Mouse (Mus musculus) ovary, postnatal 10 days (tissue): ENCODE measurements around the gene 4933412E24Rik.

Source experiments
- DNase-seq: peaks from one replicate; pipeline ENCODE4 v3.0.0; 2022; ENCODE audit warnings: low spot score

The 4933412E24Rik gene

DNA sequence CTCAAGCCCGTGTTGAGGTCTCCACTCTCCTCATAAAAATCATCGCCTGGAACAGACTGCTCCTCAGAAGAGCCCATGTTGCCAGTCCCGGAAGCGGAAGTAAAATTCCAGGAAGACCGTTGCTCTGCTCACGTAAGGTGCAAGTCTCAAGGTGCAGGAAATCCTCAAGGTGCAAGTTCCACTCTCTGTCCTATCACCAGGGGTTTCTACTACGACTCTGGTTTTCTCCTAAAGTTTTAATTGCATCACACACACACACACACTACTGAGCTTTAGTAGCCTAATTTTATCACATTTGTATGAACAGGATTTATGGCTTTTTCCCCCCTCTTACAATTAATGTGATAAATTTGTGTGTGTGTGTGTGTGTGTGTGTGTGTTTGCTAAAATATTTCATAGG lies at the start of gene 4933412E24Rik:
TSS of gene 4933412E24Rik (minus strand) at position 101 of the 400 bp plus-strand sequence.
- DNase-seq = no peak

GRCm38 (mm10) chr15:60030728-60031127 lies 14.3 kb upstream of the 4933412E24Rik start:
- DNase-seq = no peak

- no peak for DNase-seq
These were observed 4.8 kb upstream of the 4933412E24Rik start for GRCm38 (mm10) chr15:60021256-60021655.

DNA sequence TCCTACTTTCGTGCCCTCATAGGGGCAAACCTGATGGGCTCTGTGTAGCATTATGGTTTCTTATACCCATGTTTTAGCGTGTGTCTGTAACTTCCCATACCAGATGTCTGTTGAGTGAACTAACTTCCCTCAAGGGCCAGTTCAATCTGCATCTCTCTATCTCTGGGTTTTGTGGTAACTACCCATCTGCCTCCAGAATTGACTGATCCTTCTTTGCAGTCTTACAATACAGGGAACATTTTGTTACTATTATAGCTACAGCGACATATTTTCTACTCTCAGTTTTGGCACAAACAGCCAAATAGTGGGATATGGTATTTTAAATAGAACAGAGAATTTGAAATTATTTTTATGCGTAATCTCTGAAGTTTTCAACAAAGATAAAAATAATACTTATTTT lies 6.2 kb downstream of the 4933412E24Rik start:
- no peak for DNase-seq

- DNase-seq = no peak
These were observed 6.8 kb downstream of the 4933412E24Rik start for GRCm38 (mm10) chr15:60009610-60010009.

DNA sequence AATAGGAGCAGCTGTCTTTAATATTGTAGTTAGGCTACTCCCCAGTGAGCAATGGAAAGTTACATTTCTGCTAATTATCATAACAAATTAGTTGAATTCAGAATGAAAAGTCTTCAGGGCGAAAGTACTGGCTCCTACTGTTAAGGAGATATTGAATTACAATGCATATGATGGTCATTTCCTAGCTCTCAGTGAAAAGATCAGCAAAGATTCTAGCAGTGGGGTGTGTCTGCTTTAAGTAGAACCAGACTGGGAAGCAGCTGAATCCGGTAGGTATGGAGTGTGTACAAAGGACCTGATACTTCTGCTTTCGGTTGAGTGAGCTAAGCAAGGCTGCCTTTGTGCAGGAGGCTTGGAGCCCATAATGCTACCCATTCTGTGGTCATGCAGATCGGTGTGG lies 32.6 kb downstream of the 4933412E24Rik start:
- no peak for DNase-seq

DNA sequence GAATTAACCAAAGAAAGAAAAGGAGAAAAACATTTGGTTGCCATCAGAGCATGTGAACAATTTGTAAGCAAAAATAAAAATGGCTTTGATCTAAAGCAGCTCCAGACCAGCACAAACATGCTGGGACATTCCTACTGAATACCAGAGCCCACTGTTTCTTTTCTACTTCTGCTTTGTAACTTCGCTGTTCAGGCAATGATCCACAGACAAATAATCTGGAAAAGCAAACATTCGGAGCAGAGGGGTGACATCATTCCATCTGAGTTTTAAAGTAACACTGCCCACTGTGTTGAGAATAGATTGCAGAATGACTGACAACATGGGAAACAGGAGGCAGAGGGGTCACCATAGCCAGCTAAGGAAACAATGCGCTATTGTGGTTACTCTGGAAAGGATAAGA lies 41.1 kb downstream of the 4933412E24Rik start:
- DNase-seq = no peak

DNA sequence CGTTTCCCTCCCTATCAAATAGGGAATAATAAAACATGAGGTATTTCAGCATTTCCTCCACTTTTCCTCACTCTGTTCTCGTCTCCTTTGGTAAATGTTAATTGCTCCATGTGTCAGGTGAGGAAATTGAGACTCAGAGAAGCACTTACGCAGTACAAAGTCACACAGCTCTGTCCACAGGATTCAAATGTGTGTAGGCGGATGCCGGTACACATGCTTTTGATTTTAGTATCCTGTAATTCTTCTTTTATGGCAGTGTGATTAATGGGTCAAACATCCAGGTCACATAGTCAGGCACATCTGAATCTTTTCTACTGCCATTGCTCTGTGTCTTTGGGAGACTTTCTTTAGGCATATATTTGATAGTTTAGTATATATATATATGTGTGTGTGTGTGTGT lies 41.8 kb downstream of the 4933412E24Rik start:
- no peak for DNase-seq

DNA sequence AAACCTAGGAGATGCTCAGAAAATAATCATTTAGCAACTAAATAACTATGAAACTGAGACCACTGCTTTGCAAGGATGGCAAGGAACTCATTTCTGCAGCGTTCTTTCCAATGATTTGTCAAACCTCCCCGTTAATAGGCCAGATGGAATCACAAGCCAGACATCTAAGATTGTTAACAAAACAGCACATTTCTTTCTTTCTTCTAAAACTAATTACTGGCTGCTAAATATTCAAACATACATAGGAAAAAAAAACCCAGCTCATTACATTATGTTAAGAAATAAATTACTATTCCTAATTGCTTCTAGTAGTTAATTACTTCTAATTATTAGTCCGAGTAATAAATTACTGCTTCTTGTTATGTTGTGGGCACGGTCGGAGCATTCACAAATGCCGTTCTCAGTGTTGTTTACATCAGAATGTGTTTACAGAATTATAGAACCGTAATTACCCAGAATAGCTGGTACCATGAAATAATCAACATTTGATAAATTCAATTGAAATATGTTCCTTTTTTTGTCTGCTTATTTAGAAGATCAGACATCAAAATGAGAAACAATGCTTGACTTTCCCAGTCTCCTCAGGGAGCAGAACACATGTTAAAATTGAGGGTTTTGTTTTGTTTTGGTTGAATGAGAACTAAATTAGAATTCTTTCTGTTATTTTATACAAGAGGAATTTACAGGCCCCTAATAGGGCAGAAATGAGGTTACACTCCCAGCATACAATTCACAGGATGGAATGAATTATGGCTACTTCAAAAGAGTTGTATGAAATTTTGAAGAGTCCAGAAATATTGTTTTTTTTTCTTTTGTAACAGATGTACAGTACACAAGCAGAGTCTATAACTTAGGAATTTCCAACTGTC lies 42.5 kb downstream of the 4933412E24Rik start:
- DNase-seq = no peak
